Mouse (Mus musculus): ENCODE measurements around the gene Chic1. TPM values are rescaled to one million over a fixed set of nuclear protein-coding genes. Genes with fewer than 3 reads are reported as not detected.

The Chic1 gene
- polyA plus RNA-seq, 1 experiment: 0.24 TPM

DNA sequence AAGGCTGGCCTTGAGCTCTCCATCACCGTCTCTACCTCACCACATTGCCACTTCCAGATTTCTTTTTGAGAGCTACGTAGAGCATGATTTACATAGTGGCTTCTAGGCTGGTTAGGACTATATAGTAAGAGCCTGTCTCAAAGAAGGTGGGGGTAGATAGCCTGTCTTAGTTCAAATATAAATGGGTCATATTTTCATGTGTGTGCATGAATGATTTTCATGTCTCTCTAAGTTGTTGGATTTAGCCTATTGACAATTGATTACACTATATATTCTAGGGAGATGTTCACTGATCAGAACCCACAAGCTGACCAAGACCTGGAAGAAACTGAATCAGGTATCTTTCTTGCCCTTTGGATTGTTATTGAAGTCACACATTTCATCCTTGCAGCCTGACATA lies 65.4 kb downstream of the Chic1 start, which contains the start of gene Gm26992:
Gene Gm26992 (plus strand): TSS at position 301 of the 400 bp plus-strand sequence.
- H3K4me1 ChIP-seq (ENCODE audit: control insufficient read depth, insufficient read depth, insufficient read length, low read length): no peaks in the 10 kb centered on the region
- WGBS: 91% methylated on average over 2 of the region's 2 CpGs
- H3K27ac ChIP-seq (ENCODE audit: insufficient read depth, low read depth, low read length): no peak within 1 kb of the TSS
- no peaks in the 10 kb centered on the region for H3K27me3 ChIP-seq (ENCODE audit: control insufficient read depth, insufficient read depth, low read length)
- H3K36me3 ChIP-seq (ENCODE audit: control insufficient read depth, insufficient read depth, low read length): no peaks in the 10 kb centered on the region
- no peak within 1 kb of the TSS for H3K4me3 ChIP-seq (ENCODE audit: low read depth, low read length)
- no peak for TF ChIP-seq CTCF (IDR thresholded peaks at IDR 0.05; ENCODE audit: extremely low read depth, insufficient read length, insufficient replicate concordance, low read depth, low read length)
- TF ChIP-seq POLR2A (IDR thresholded peaks at IDR 0.05; ENCODE audit: low read depth, low read length): no peak

DNA sequence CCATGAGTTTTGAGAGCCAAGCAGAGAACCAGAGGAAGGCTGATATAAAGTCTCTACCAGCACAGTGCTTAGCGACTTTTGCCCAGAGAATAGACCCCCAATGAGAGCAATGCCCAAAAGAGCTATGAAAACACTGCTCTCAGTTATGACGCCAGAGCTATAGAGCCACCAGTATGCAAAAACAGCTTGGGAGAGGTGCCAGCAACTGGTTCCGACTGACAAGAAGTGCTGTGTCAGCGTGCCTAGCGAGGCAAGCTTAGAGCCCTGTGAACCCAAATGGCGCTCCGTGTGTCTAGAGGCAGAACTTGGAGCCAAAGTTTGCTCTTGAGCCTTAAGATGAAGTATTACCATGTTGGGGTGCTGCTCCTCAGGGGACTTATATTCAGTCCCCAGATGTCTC lies 71.4 kb downstream of the Chic1 start:
- no peak for TF ChIP-seq POLR2A (IDR thresholded peaks at IDR 0.05; ENCODE audit: low read depth, low read length)
- TF ChIP-seq CTCF (IDR thresholded peaks at IDR 0.05; ENCODE audit: extremely low read depth, insufficient read length, insufficient replicate concordance, low read depth, low read length): no peak
- Histone ChIP-seq H3K4me3 (ENCODE audit: low read depth, low read length) (no peak overlapping the region), H3K27ac (ENCODE audit: insufficient read depth, low read depth, low read length) (no peak overlapping the region), H3K27me3 (ENCODE audit: control insufficient read depth, insufficient read depth, low read length) (no peaks in the 10 kb centered on the region), H3K4me1 (ENCODE audit: control insufficient read depth, insufficient read depth, insufficient read length, low read length) (no peaks in the 10 kb centered on the region), H3K36me3 (ENCODE audit: control insufficient read depth, insufficient read depth, low read length) (no peaks in the 10 kb centered on the region)
- 78% methylated on average over 7 of the region's 7 CpGs for WGBS

DNA sequence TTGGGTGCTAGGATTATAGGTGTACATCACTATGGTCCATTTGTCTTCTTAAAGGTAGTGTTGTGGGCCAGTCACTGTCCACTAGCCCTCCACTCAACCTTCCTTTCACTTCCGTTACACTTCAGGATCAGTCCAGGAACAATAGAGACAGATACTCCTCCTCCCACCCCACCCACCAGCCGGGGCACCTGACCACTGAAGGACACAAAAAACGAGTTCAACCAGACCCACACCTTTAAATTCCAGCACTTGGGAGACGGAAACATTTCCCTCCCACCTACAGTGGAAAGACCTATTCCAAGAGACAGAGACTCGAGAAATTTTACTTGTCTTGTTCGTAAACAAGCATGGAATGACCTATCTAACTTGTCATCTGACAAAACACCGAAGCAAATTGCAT lies 76.0 kb downstream of the Chic1 start:
- H3K4me1 ChIP-seq (ENCODE audit: control insufficient read depth, insufficient read depth, insufficient read length, low read length): no peaks in the 10 kb centered on the region
- H3K36me3 ChIP-seq (ENCODE audit: control insufficient read depth, insufficient read depth, low read length): no peaks in the 10 kb centered on the region
- no peak overlapping the region for H3K27ac ChIP-seq (ENCODE audit: insufficient read depth, low read depth, low read length)
- H3K4me3 ChIP-seq (ENCODE audit: low read depth, low read length): no peak overlapping the region
- WGBS: 46% methylated on average over 7 of the region's 7 CpGs
- TF ChIP-seq POLR2A (IDR thresholded peaks at IDR 0.05; ENCODE audit: low read depth, low read length) (no peak), CTCF (IDR thresholded peaks at IDR 0.05; ENCODE audit: extremely low read depth, insufficient read length, insufficient replicate concordance, low read depth, low read length) (no peak)
- H3K27me3 ChIP-seq (ENCODE audit: control insufficient read depth, insufficient read depth, low read length): no peaks in the 10 kb centered on the region

DNA sequence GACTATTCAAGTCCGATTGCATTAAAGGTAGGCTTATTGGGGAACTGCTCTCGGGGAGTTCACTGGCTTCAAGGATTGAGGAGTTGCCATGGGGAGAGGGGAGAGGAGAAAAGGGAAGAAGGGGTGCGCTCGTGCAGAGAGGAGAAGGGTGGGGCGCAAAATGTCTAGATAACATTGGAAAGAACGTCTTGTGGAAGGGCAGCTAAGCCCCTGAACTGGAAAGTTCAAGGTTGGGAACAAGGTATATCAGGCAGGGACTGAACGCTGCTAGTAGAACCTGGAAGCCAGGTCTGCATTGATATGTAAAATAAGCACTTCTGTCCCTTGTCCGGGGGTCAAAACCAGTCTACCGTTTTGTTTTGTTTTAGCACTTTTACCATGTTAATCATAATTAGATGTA lies 81.7 kb downstream of the Chic1 start:
- Histone ChIP-seq H3K4me1 (ENCODE audit: control insufficient read depth, insufficient read depth, insufficient read length, low read length) (no peaks in the 10 kb centered on the region), H3K4me3 (ENCODE audit: low read depth, low read length) (no peak overlapping the region), H3K27ac (ENCODE audit: insufficient read depth, low read depth, low read length) (no peak overlapping the region), H3K27me3 (ENCODE audit: control insufficient read depth, insufficient read depth, low read length) (no peaks in the 10 kb centered on the region), H3K36me3 (ENCODE audit: control insufficient read depth, insufficient read depth, low read length) (no peaks in the 10 kb centered on the region)
- 15% methylated on average over 9 of the region's 9 CpGs for WGBS
- no peak for TF ChIP-seq CTCF (IDR thresholded peaks at IDR 0.05; ENCODE audit: extremely low read depth, insufficient read length, insufficient replicate concordance, low read depth, low read length)
- no peak for TF ChIP-seq POLR2A (IDR thresholded peaks at IDR 0.05; ENCODE audit: low read depth, low read length)

DNA sequence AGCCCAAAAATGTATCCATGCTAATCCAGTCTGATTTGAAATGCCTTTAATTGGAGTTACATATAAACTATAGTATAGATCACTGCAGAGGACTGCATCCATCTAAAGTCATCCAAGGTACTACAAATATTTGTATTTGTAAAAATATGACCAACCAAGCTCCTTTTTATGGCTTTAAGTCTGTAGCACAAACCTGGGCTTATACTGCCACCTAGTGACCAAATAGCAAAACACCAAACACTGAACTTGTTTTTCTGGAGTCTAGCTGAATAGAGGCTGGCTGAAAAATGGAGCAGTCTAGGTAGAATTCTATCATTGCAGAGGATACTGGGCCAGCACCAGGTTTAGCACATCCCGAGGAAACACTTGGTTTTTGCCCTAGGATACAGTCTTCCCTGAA lies 84.5 kb downstream of the Chic1 start:
- Histone ChIP-seq H3K27ac (ENCODE audit: insufficient read depth, low read depth, low read length) (no peak overlapping the region), H3K4me3 (ENCODE audit: low read depth, low read length) (no peak overlapping the region), H3K27me3 (ENCODE audit: control insufficient read depth, insufficient read depth, low read length) (no peaks in the 10 kb centered on the region), H3K36me3 (ENCODE audit: control insufficient read depth, insufficient read depth, low read length) (no peaks in the 10 kb centered on the region), H3K4me1 (ENCODE audit: control insufficient read depth, insufficient read depth, insufficient read length, low read length) (no peaks in the 10 kb centered on the region)
- 0% methylated on average over 1 of the region's 1 CpGs for WGBS
- TF ChIP-seq CTCF (IDR thresholded peaks at IDR 0.05; ENCODE audit: extremely low read depth, insufficient read length, insufficient replicate concordance, low read depth, low read length) (no peak), POLR2A (IDR thresholded peaks at IDR 0.05; ENCODE audit: low read depth, low read length) (no peak)

DNA sequence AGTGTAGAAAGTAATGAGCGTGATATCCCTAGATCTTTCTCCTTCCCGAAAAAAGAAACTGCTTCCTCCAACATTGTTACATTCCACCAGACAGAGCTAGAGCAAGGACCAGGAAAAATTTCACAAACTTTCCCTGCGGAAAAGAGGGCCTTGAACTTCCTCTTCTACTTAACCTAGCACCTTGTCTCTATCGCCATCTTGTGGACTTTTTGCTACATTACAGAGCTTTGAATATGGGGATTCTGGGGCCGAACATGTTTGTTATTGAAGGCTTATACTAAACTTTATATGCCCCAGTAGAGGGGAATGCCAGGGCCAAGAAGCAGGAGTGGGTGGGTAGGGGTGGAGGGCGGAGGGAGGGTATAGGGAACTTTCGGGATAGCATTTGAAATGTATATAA lies 87.5 kb downstream of the Chic1 start:
- Histone ChIP-seq H3K4me3 (ENCODE audit: low read depth, low read length) (no peak overlapping the region), H3K4me1 (ENCODE audit: control insufficient read depth, insufficient read depth, insufficient read length, low read length) (peaks cover 8% of the 10 kb centered on the region; the same call in 1 of the 2 replicates), H3K27me3 (ENCODE audit: control insufficient read depth, insufficient read depth, low read length) (peaks cover 4% of the 10 kb centered on the region; the same call in 1 of the 2 replicates), H3K27ac (ENCODE audit: insufficient read depth, low read depth, low read length) (no peak overlapping the region), H3K36me3 (ENCODE audit: control insufficient read depth, insufficient read depth, low read length) (no peaks in the 10 kb centered on the region)
- TF ChIP-seq POLR2A (IDR thresholded peaks at IDR 0.05; ENCODE audit: low read depth, low read length): no peak
- TF ChIP-seq CTCF (IDR thresholded peaks at IDR 0.05; ENCODE audit: extremely low read depth, insufficient read length, insufficient replicate concordance, low read depth, low read length): no peak
- 25% methylated on average over 7 of the region's 7 CpGs for WGBS

Other genes with a start within 250 kb of the Chic1 start
- gene Nap1l2, start 169.8 kb upstream of the Chic1 start, polyA plus RNA-seq (2012; rRNA removed): not detected in 2 replicates
- gene Cdx4, start 35.1 kb upstream of the Chic1 start, polyA plus RNA-seq (2012; rRNA removed): not detected in 2 replicates
- 0.20 TPM in 1 of 2 replicates, not detected in the other for gene Tsx, start 58.0 kb downstream of the Chic1 start, polyA plus RNA-seq (2012; rRNA removed)
- gene Gm26992, start 65.5 kb downstream of the Chic1 start, polyA plus RNA-seq (2012; rRNA removed): not detected in 2 replicates

Data from small intestine, adult 2 months (tissue).